Comparison of ENCODE assay signal across 32 mouse cellular contexts in the genomic region with DNA sequence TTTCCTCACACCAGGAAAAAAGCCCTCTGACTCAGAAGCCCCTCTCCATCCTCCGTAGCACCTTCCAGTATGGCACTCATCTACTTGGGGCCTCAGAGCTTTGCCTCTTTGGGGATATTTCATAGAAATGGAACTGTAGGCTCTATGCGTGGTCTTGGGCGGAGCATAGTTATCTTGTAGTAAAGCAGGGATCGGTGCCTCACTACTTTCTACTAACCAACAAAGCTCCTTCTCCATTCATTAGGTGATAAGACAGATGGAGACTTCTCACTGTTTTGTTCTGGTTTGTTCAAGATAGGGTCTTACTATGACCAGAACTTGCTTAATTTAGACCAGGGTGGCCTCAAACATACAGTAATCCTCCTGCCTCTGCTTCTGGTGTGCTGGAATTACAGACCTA. TPM values are rescaled to one million over a fixed set of nuclear protein-coding genes. Genes with fewer than 3 reads are reported as not detected.
DNase-seq lines count a peak whose midpoint lies in the region; ATAC-seq lines count a peak whose summit lies in the region.
"Had no signal": no experiment of that assay in that cellular context is flagged by ENCODE, and none has a peak within 500 bp of the region (broad histone marks: within the 10 kb centered on the region; RNA-seq: fewer than 3 reads in every experiment).

No protein-coding gene starts in this region.

- peaks cover 35% of the 10 kb centered on the region for H3K4me1 ChIP-seq in liver, embryonic 15.5 days (replicated peaks)
- H3K4me1 ChIP-seq: embryonic facial prominence, embryonic 12.5 days; heart, embryonic 13.5 days; hindbrain, embryonic 15.5 days; limb, embryonic 13.5 days; midbrain, embryonic 13.5 days; neural tube, embryonic 13.5 days had no signal

- ATAC-seq in liver, embryonic 15.5 days (ENCODE audit: insufficient read depth): peak; percentile 75
- ATAC-seq: activated CD4-positive, CD25-positive, alpha-beta regulatory T cell, adult 4 months; forebrain, embryonic 16.5 days; inflammation-experienced regulatory T-cells, adult 6 months; midbrain, embryonic 13.5 days had no signal

- DNase-seq in c-Kit-positive CD71-positive TER-119-positive erythroid progenitor cells, embryonic 14.5 days (ENCODE audit: low spot score): peak; percentile 67
- peak; percentile 45 for DNase-seq in liver
- no peak for DNase-seq in kidney, adult 9 months
- DNase-seq in spleen, postnatal 10 days (ENCODE audit: low spot score in 2 of 2): no peak
- no peak for DNase-seq in adrenal gland, postnatal 36 days
- DNase-seq: adrenal gland, adult 2 months; B cell, adult 2 months; cerebellum, adult 11 months; cerebellum, adult 9-10 months; cerebellum, postnatal 36 days; embryo, embryonic 11 days; gastrocnemius, adult 2 months; gastrocnemius, postnatal 36 days; heart, adult 18-20 months; heart, postnatal 10 days; kidney, adult 18-20 months; kidney, postnatal 36 days; lung, adult 2 months; right cerebral cortex, postnatal 4 days; thymus, postnatal 36 days had no signal

- peak overlapping the region; percentile 39 for H3K4me2 ChIP-seq in liver, embryonic 15.5 days
- H3K4me2 ChIP-seq: embryonic facial prominence, embryonic 12.5 days; heart, embryonic 13.5 days; hindbrain, embryonic 15.5 days; limb, embryonic 13.5 days; midbrain, embryonic 13.5 days; neural tube, embryonic 13.5 days had no signal

- 0 out of 2 replicates have a peak overlapping the region, but pooled peaks have one; percentile 1 for H3K9ac ChIP-seq in liver, embryonic 15.5 days
- H3K9ac ChIP-seq: embryonic facial prominence, embryonic 12.5 days; heart, embryonic 13.5 days; hindbrain, embryonic 15.5 days; limb, embryonic 13.5 days; midbrain, embryonic 13.5 days; neural tube, embryonic 13.5 days had no signal

- no peaks in the 10 kb centered on the region for H3K27me3 ChIP-seq in liver, embryonic 15.5 days
- H3K27me3 ChIP-seq: embryonic facial prominence, embryonic 12.5 days; heart, embryonic 13.5 days; hindbrain, embryonic 15.5 days; limb, embryonic 13.5 days; megakaryocyte, embryonic 14.5 days; midbrain, embryonic 13.5 days; neural tube, embryonic 13.5 days had no signal

- no peak overlapping the region for H3K4me3 ChIP-seq in liver, embryonic 15.5 days (replicated peaks)
- H3K4me3 ChIP-seq: embryonic facial prominence, embryonic 12.5 days; gastrocnemius, adult 2 months; heart, embryonic 13.5 days; hindbrain, embryonic 15.5 days; layer of hippocampus, adult 2 months; limb, embryonic 13.5 days; megakaryocyte, embryonic 14.5 days; midbrain, embryonic 13.5 days; neural tube, embryonic 13.5 days had no signal

- H3K27ac ChIP-seq in liver, embryonic 15.5 days (replicated peaks): peak overlapping the region; percentile 86
- H3K27ac ChIP-seq: embryonic facial prominence, embryonic 12.5 days; gastrocnemius, adult 2 months; heart, embryonic 13.5 days; hindbrain, embryonic 15.5 days; layer of hippocampus, adult 2 months; limb, embryonic 13.5 days; midbrain, embryonic 13.5 days; neural tube, embryonic 13.5 days had no signal

- H3K36me3 ChIP-seq in liver, embryonic 15.5 days (replicated peaks): peaks cover 25% of the 10 kb centered on the region

- 23% methylated on average over 4 of the region's 4 CpGs for WGBS in liver, embryonic 15.5 days (ENCODE audit: insufficient replicate concordance)

- H3K9me3 ChIP-seq in liver, embryonic 15.5 days (replicated peaks): no peaks in the 10 kb centered on the region
- H3K9me3 ChIP-seq: embryonic facial prominence, embryonic 12.5 days; heart, embryonic 13.5 days; hindbrain, embryonic 15.5 days; limb, embryonic 13.5 days; megakaryocyte, embryonic 14.5 days; midbrain, embryonic 13.5 days; neural tube, embryonic 13.5 days had no signal

RNA-seq across cellular contexts. Expression of gene Akap11, which starts 39.9 kb away (rescaled TPM):
- polyA plus RNA-seq in liver, embryonic 15.5 days (2015; fragmentation: Nextera tagmentation; extraction: Ambion mirVana): 6.7 and 7.2 TPM in 2 replicates
- total RNA-seq in adrenal gland, postnatal 36 days (2021): 10 to 100 TPM; 47.9 to 51.7 TPM

Comparison
In these comparisons a context has a peak if more than half of its experiments do, and no peak if none do; other contexts are left out.
1. DNase-seq: peak in c-Kit-positive CD71-positive TER-119-positive erythroid progenitor cells, embryonic 14.5 days (single experiment) and liver (single experiment); none in kidney, adult 9 months (single experiment), spleen, postnatal 10 days (0 of 2) and adrenal gland, postnatal 36 days (0 of 2).